Mouse (Mus musculus) spleen, adult 2 months (tissue): ENCODE data around the gene Spred3. TPM values are rescaled to one million over a fixed set of nuclear protein-coding genes. Genes with fewer than 3 reads are reported as not detected.

Experiments used
- DNase-seq, 2 experiments: peaks; one replicate each; pipeline versions ENCODE4 v3.0.0 to v3.0.0-alpha.2; 2012 to 2021; ENCODE audit warnings: low spot score in 2 of 2, low read depth in 1 of 2
- H3K27ac ChIP-seq: fragments of 200-500 bp; 2 replicates; pipeline ENCODE4 v1.5.1; 2012; ENCODE audit warnings: low read length, inconsistent platforms; ENCODE audit not compliant: insufficient read depth
- H3K27me3 ChIP-seq: fragments of 200-500 bp; 2 replicates; pipeline ENCODE4 v1.6.1; 2012; ENCODE audit warnings: mild to moderate bottlenecking, moderate library complexity, low read length, inconsistent platforms; ENCODE audit not compliant: control insufficient read depth, insufficient read depth
- H3K36me3 ChIP-seq: fragments of 200-500 bp; 2 replicates; pipeline ENCODE4 v1.6.1; 2012; ENCODE audit warnings: mild to moderate bottlenecking, low read length, inconsistent platforms; ENCODE audit not compliant: control insufficient read depth, insufficient read depth
- H3K4me1 ChIP-seq: fragments of 200-500 bp; 2 replicates; pipeline ENCODE4 v1.6.1; 2011; ENCODE audit warnings: inconsistent platforms; ENCODE audit not compliant: control insufficient read depth, insufficient read depth, insufficient read length
- H3K4me3 ChIP-seq: fragments of 200-500 bp; 2 replicates; pipeline ENCODE4 v1.5.1; 2011; ENCODE audit warnings: mild to moderate bottlenecking, inconsistent platforms; ENCODE audit not compliant: insufficient read depth, insufficient read length; ENCODE audit errors: extremely low read depth
- CTCF ChIP-seq: fragments of 200-500 bp; IDR thresholded peaks from 2 replicates; pipeline ENCODE4 v1.5.1; 2011; ENCODE audit warnings: mild to moderate bottlenecking, inconsistent platforms; ENCODE audit not compliant: insufficient read depth, insufficient read length, insufficient replicate concordance; ENCODE audit errors: extremely low read depth
- POLR2A ChIP-seq: fragments of 200-500 bp; IDR thresholded peaks from 2 replicates; pipeline ENCODE4 v1.6.1; 2011; ENCODE audit warnings: low read depth, low read length, inconsistent platforms
- WGBS: fragments of 180-500 bp; shearing (Covaris S2); methylation state at CpG from one replicate; pipeline ENCODE4 v1.1.7; 2018; 5-methylcytosine and 5-hydroxymethylcytosine counted together
- polyA plus RNA-seq: library from polyadenylated mRNA; depleted of rRNA; stranded (reverse); fragments of >200 nt; gene quantifications from 2 replicates; pipeline ENCODE4 v1.2.3, GENCODE M21; 2012

The Spred3 gene
- polyA plus RNA-seq, 1 experiment: 1.6 TPM

GRCm38 (mm10) chr7:29167656-29168055 is 2.6 kb downstream of the Spred3 start:
- Histone ChIP-seq H3K27me3 (peaks cover 23% of the 10 kb centered on the region), H3K27ac (no peak overlapping the region), H3K4me1 (peaks cover 20% of the 10 kb centered on the region), H3K36me3 (no peaks in the 10 kb centered on the region), H3K4me3 (no peak overlapping the region)
- no peak for DNase-seq
- no peak for TF ChIP-seq POLR2A
- TF ChIP-seq CTCF: no peak
- WGBS: 89% methylated on average over 19 of the region's 19 CpGs

GRCm38 (mm10) chr7:29162750-29163525 is 7.3 kb downstream of the Spred3 start:
- 40% methylated on average over 9 of the region's 9 CpGs for WGBS
- Histone ChIP-seq H3K36me3 (no peaks in the 10 kb centered on the region), H3K27ac (no peak overlapping the region), H3K4me3 (no peak overlapping the region), H3K27me3 (no peaks in the 10 kb centered on the region), H3K4me1 (no peaks in the 10 kb centered on the region; the same call in 1 of the 2 replicates)
- no peak for TF ChIP-seq CTCF
- no peak for TF ChIP-seq POLR2A
- DNase-seq: no peak

GRCm38 (mm10) chr7:29162294-29162693 is 7.9 kb downstream of the Spred3 start:
- TF ChIP-seq CTCF (no peak), POLR2A (no peak)
- 85% methylated on average over 5 of the region's 5 CpGs for WGBS
- H3K4me3 ChIP-seq: no peak overlapping the region
- H3K27ac ChIP-seq: no peak overlapping the region
- no peaks in the 10 kb centered on the region for H3K27me3 ChIP-seq
- DNase-seq: no peak
- no peaks in the 10 kb centered on the region for H3K36me3 ChIP-seq
- H3K4me1 ChIP-seq: no peaks in the 10 kb centered on the region; the same call in 1 of the 2 replicates

GRCm38 (mm10) chr7:29158264-29158663 is 11.9 kb downstream of the Spred3 start:
- no peak for DNase-seq
- H3K4me3 ChIP-seq: no peak overlapping the region
- peaks cover 5% of the 10 kb centered on the region; the same call in 1 of the 2 replicates for H3K36me3 ChIP-seq
- WGBS: 40% methylated on average over 5 of the region's 5 CpGs
- no peaks in the 10 kb centered on the region for H3K27me3 ChIP-seq
- no peak for TF ChIP-seq CTCF
- TF ChIP-seq POLR2A: no peak
- peaks cover 6% of the 10 kb centered on the region for H3K4me1 ChIP-seq
- H3K27ac ChIP-seq: no peak overlapping the region

GRCm38 (mm10) chr7:29155838-29156782 is 14.1 kb downstream of the Spred3 start, which contains the start of gene Fam98c:
TSS of gene Fam98c (minus strand) at chr7:29156234.
- Histone ChIP-seq H3K36me3 (peaks cover 5% of the 10 kb centered on the region; the same call in 1 of the 2 replicates), H3K4me3 (peak within 1 kb of the TSS; percentile 89), H3K27me3 (no peaks in the 10 kb centered on the region), H3K27ac (peak within 1 kb of the TSS; percentile 83), H3K4me1 (peaks cover 6% of the 10 kb centered on the region)
- DNase-seq: peak in 1 of 2 experiments; percentile 71
- WGBS: 1% methylated on average over 66 of the region's 68 CpGs
- TF ChIP-seq POLR2A: no peak

- H3K27me3 ChIP-seq: no peaks in the 10 kb centered on the region
- peak overlapping the region; percentile 89 for H3K4me3 ChIP-seq
- DNase-seq: peak; percentile 58 to 84
- H3K4me1 ChIP-seq: peaks cover 6% of the 10 kb centered on the region
- peaks cover 5% of the 10 kb centered on the region; the same call in 1 of the 2 replicates for H3K36me3 ChIP-seq
- peak overlapping the region; percentile 83 for H3K27ac ChIP-seq
- no peak for TF ChIP-seq CTCF
- peak; percentile 50 for TF ChIP-seq POLR2A
- 9% methylated on average over 37 of the region's 37 CpGs for WGBS
Measured at GRCm38 (mm10) chr7:29155196-29155837, 14.9 kb downstream of the Spred3 start.
